Mouse (Mus musculus) embryonic fibroblast, embryonic 13.5 days (primary cell): ENCODE results near the gene Ucn. TPM values are rescaled to one million over a fixed set of nuclear protein-coding genes. Genes with fewer than 3 reads are reported as not detected.

ENCODE experiments used
- H3K27ac ChIP-seq: 2 replicates; pipeline ENCODE4 v1.5.1; 2012; ENCODE audit warnings: low read length, control low read depth, inconsistent platforms; ENCODE audit not compliant: insufficient read depth
- H3K4me1 ChIP-seq: 2 replicates; pipeline ENCODE4 v1.6.1; 2011; ENCODE audit warnings: low read length; ENCODE audit not compliant: control insufficient read depth, insufficient read depth
- H3K4me3 ChIP-seq: 2 replicates; pipeline ENCODE4 v1.5.1; 2011; ENCODE audit warnings: mild to moderate bottlenecking, control low read depth, low read length; ENCODE audit not compliant: insufficient read depth
- CTCF ChIP-seq: IDR thresholded peaks from 2 replicates; pipeline ENCODE4 v1.5.1; 2011; ENCODE audit warnings: mild to moderate bottlenecking, control low read depth, low read length, moderate library complexity, borderline replicate concordance; ENCODE audit not compliant: insufficient read depth
- POLR2A ChIP-seq: IDR thresholded peaks from 2 replicates; pipeline ENCODE4 v1.6.1; 2011; ENCODE audit warnings: low read depth, mild to moderate bottlenecking, control low read depth, low read length, moderate library complexity
- polyA plus RNA-seq: library from polyadenylated mRNA; stranded (reverse); fragments of >200 nt; gene quantifications from 2 replicates; pipeline ENCODE4 v1.2.4, GENCODE M21; 2011; ENCODE audit warnings: low read depth; ENCODE audit not compliant: missing spikeins, insufficient read length

Gene Ucn
- polyA plus RNA-seq, 1 experiment, result not detected

DNA sequence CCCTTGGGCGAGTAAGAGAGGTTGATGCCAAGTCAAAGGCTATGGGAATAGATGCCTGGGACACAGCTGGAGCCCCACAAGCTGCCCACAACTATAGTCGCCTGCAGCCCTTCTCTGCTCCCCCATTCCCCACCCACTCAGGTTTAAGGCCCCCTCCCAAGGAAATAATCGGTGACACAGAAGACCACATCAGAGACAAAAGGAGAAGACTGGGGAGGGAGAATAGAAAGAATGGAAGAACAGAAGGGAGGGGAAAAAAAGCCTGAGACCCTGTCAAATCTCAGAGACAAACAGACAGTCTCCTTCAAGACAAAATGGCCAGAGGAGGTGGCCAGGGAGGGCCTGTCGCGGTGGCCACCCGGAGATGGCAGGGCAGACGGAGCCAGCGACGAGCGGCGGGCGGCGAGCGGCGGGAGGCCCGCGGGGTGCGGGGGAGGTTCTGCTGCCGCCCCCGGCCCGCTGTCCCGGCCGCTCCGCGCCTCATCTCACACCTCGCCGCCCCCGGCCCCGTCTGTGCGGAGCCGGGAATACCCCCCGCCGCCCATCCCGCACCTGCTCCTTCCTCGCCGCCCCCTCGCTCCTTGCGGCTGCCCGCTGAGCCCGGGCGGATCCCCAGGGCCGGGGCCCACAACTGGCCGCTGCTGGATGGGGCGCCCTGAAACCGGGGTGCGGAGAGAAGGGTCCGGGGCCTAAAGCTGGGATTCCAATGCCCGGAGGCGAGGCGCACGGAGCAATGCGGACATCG, 46.2 kb downstream of the Ucn start:
- Histone ChIP-seq H3K27ac (no peak overlapping the region), H3K4me1 (0 out of 2 replicates have a peak, but pooled peaks cover under 1% of the 10 kb centered on the region), H3K4me3 (no peak overlapping the region)
- TF ChIP-seq CTCF, result no peak
- no peak for TF ChIP-seq POLR2A

Other genes with a start within 250 kb of the Ucn start
- 335 and 354 TPM in 2 replicates for gene Ost4, start 231.0 kb downstream of the Ucn start, polyA plus RNA-seq
- gene Emilin1, start 225.4 kb downstream of the Ucn start, polyA plus RNA-seq, result 85.9 and 98.0 TPM in 2 replicates
- 11.4 and 12.4 TPM in 2 replicates for gene Khk, start 217.4 kb downstream of the Ucn start, polyA plus RNA-seq
- 14.4 and 16.9 TPM in 2 replicates for gene Cgref1, start 193.2 kb downstream of the Ucn start, polyA plus RNA-seq
- 91.6 and 95.3 TPM in 2 replicates for gene Preb, start 178.5 kb downstream of the Ucn start, polyA plus RNA-seq
- not detected in 2 replicates for gene Tcf23, start 170.2 kb downstream of the Ucn start, polyA plus RNA-seq
- 97.2 and 110 TPM in 2 replicates for gene Atraid, start 90.5 kb downstream of the Ucn start, polyA plus RNA-seq
- 3.3 and 6.2 TPM in 2 replicates for gene Slc5a6, start 89.9 kb downstream of the Ucn start, polyA plus RNA-seq
- gene Cad, start 84.0 kb downstream of the Ucn start, polyA plus RNA-seq, result 32.6 and 39.5 TPM in 2 replicates
- gene Dnajc5g, start 32.5 kb downstream of the Ucn start, polyA plus RNA-seq, result not detected in 2 replicates
- gene Slc30a3, start 30.6 kb downstream of the Ucn start, polyA plus RNA-seq, result not detected in 2 replicates
- gene Trim54, start 22.1 kb downstream of the Ucn start, polyA plus RNA-seq, result not detected in 2 replicates
- 54.0 and 57.7 TPM in 2 replicates for gene Mpv17, start 15.4 kb upstream of the Ucn start, polyA plus RNA-seq
- 2.7 and 3.8 TPM in 2 replicates for gene Gm29609, start 41.1 kb upstream of the Ucn start, polyA plus RNA-seq
- gene Gtf3c2, start 41.3 kb upstream of the Ucn start, polyA plus RNA-seq, result 51.0 and 69.2 TPM in 2 replicates
- 91.9 and 113 TPM in 2 replicates for gene Snx17, start 54.4 kb upstream of the Ucn start, polyA plus RNA-seq
- gene Eif2b4, start 54.6 kb upstream of the Ucn start, polyA plus RNA-seq, result 19.8 and 21.6 TPM in 2 replicates
- 18.6 and 20.3 TPM in 2 replicates for gene Zfp513, start 63.5 kb upstream of the Ucn start, polyA plus RNA-seq
- 131 and 132 TPM in 2 replicates for gene Ppm1g, start 81.9 kb upstream of the Ucn start, polyA plus RNA-seq
- 93.5 and 115 TPM in 2 replicates for gene Nrbp1, start 102.0 kb upstream of the Ucn start, polyA plus RNA-seq
- gene Gm9970, start 102.4 kb upstream of the Ucn start, polyA plus RNA-seq, result not detected in 2 replicates
- 0.81 and 1.4 TPM in 2 replicates for gene Krtcap3, start 112.9 kb upstream of the Ucn start, polyA plus RNA-seq
- gene Ift172, start 152.3 kb upstream of the Ucn start, polyA plus RNA-seq, result 37.4 and 37.6 TPM in 2 replicates
- gene Fndc4, start 157.3 kb upstream of the Ucn start, polyA plus RNA-seq, result 25.2 and 34.0 TPM in 2 replicates
- gene Gckr, start 158.6 kb upstream of the Ucn start, polyA plus RNA-seq, result not detected in 2 replicates